Mouse (Mus musculus) NIH3T3 (cell line): ENCODE data around the gene Olfr494.

Experiments used
- DNase-seq: peaks from one replicate; pipeline ENCODE4 v3.0.0-alpha.2; 2012; ENCODE audit warnings: low read depth

Gene Olfr494

DNA sequence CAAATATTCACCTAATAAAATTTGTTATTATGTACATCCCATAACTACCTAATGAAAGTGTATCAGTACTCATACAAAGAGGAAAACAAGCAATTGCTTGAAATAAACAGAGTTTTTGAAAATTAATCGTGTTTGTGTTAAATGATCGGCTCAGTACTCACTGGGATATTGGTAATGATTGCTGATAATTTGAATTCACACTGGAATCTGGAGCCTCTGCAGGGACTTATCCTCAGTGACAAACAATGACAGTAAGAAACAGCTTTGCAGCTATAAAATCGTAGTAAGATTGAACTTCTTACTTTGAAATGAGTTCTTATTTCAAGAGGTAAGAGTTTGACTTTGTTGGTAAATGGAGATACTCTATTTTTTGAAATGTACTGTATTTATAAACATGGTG lies at the start of gene Olfr494:
Gene Olfr494, plus strand, starts transcription at position 301 of the 400 bp plus-strand sequence.
- DNase-seq = no peak

DNA sequence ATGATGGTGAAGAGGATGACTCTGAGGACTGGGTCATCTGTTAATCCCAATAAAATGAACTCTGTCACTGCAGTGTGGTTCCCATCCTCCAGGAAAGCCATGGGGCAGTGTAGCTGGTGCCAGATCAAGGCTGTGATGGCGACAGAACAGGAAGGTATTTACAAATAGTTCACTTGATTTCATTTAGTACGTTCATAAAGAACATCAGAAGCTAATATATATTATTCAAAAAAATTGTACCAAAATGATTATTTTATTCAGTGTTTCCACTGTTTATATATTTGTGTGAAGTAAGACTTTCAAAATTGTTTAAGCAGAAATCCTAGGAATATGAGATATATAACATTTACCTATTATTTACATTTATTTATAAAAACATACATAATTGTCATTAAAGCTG lies 41.6 kb upstream of the Olfr494 start, which contains the start of gene Olfr492:
Gene Olfr492, minus strand, starts transcription at position 101 of the 400 bp plus-strand sequence.
- DNase-seq = no peak

DNA sequence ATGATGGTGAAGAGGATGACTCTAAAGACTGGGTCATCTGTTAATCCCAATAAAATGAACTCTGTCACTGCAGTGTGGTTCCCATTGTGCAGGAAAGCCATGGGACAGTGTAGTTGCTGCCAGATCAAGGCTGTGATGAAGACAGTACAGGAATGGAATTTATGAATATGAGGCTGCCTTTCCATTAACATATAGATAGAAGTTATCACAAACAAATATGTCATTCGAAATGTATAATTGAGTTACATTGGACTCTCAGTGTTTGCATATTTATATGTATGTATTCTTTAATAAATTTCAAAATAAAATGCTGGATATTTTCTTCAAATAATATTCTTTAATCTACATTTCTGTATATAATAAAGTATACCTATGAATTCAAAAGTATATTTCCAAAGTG lies 18.3 kb upstream of the Olfr494 start, which contains the start of gene Olfr493:
Gene Olfr493, minus strand, starts transcription at position 101 of the 400 bp plus-strand sequence.
- DNase-seq = no peak

DNA sequence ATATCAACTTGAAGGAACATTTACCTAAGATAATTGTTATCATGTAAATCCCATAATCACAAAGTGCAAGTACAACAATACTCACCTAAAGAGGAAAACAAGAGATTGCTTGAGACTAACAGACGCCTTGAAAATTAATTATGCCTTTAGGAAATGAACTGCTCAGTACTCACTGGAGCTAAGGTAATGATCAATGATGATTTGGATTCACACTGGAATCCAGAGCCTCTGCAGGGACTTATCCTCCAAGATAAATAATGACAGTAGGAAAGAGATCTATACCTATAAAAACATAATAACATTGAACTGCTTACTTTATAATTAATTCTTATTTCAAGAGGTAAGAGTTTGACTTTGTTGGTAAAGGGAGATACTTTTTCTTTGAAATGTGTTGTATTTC lies 27.7 kb downstream of the Olfr494 start, which contains the start of gene Olfr495:
Gene Olfr495, plus strand, starts transcription at position 301 of the 400 bp plus-strand sequence.
- DNase-seq = no peak
